Mouse (Mus musculus): Measurements from ENCODE around the gene Rassf4. TPM values are rescaled to one million over a fixed set of nuclear protein-coding genes. Genes with fewer than 3 reads are reported as not detected.
"Not testable (repeated sequence)": the region's sequence is repeated elsewhere in the genome, so short reads cannot be mapped to it uniquely, and the experiment has no call there.

Gene Rassf4
- polyA plus RNA-seq, 1 experiment from 2014 or later = 6.2 TPM

DNA sequence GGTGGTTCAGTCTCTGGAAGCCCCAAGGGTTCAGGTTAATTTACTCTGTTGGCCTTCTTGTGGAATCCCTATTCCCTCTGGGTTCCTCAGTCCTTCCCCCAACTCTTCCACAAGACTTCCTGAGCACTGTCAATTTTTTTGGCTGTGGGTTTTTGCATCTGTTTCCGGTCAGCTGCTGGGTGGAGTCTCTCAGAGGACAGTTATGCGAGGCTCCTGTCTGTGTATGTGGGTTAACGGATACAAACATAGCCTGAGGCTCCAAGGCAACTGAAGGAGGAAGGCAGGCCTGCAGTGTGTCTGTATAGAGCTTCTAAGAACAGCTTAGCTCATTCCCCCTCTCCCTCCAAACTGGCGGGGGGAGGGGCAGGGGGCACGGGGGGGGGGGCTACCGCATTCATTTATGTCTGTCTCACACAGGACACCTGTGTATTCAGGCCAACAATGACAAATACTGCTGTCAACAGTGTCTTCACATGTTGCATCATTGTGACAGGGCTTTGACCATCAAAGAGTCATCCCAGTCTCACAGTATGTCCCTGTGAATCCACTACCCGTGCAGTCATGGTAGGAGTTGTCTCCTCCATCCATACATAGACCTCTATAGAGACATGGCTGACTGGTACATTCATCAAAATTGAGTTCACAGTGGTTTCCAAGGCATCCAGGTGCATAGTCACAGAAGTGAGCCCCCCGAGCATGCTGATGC lies 52.3 kb downstream of the Rassf4 start:
- H3K27ac ChIP-seq (ENCODE audit: low read length) = no peak overlapping the region
- H3K4me3 ChIP-seq (ENCODE audit: low read length) = no peak overlapping the region
- 58% methylated on average over 7 of the region's 8 CpGs for WGBS
- no peaks in the 10 kb centered on the region for H3K27me3 ChIP-seq (ENCODE audit: control insufficient read depth, insufficient read depth, low read length)
- peaks cover 12% of the 10 kb centered on the region for H3K36me3 ChIP-seq (ENCODE audit: control insufficient read depth, insufficient read depth)
- no peak overlapping the region for H3K9ac ChIP-seq (ENCODE audit: low read length)
- ATAC-seq (replicated peaks; ENCODE audit: extremely low read depth, insufficient read depth, low FRiP score) = no peak
- H3K4me2 ChIP-seq (ENCODE audit: low read depth, low read length) = no peak overlapping the region
- H3K9me3 ChIP-seq (replicated peaks; ENCODE audit: control insufficient read depth, low read length) = no peaks in the 10 kb centered on the region
- H3K4me1 ChIP-seq (ENCODE audit: control insufficient read depth, insufficient read depth, low read length) = no peaks in the 10 kb centered on the region

GRCm38 (mm10) chr6:116618073-116618472 lies 55.7 kb downstream of the Rassf4 start:
- Histone ChIP-seq H3K4me1 (ENCODE audit: control insufficient read depth, insufficient read depth, low read length) (no peaks in the 10 kb centered on the region), H3K4me3 (ENCODE audit: low read length) (no peak overlapping the region), H3K9me3 (replicated peaks; ENCODE audit: control insufficient read depth, low read length) (no peaks in the 10 kb centered on the region), H3K36me3 (ENCODE audit: control insufficient read depth, insufficient read depth) (no peaks in the 10 kb centered on the region), H3K27ac (ENCODE audit: low read length) (no peak overlapping the region), H3K4me2 (ENCODE audit: low read depth, low read length) (no peak overlapping the region), H3K27me3 (ENCODE audit: control insufficient read depth, insufficient read depth, low read length) (no peaks in the 10 kb centered on the region), H3K9ac (ENCODE audit: low read length) (no peak overlapping the region)
- no peak for ATAC-seq (replicated peaks; ENCODE audit: extremely low read depth, insufficient read depth, low FRiP score)

DNA sequence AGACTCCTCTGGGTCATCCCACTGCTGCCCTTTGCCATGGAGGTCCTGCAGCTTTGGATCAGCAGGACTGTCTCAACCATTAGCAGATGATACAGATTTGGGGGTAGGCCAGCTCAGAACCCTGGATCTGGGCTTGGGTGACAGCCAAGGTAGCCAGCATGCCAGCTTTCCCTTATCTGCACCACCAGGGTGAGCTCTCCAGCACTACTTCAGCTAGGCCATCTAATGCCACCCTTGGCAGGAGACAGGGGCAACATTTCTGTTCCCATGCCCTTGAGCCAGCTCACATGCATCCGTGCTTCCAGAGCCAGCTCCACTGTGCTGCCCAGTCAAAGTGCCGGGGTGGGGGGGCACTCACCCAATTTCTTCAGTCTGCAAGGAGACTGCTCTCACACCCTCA lies 58.0 kb downstream of the Rassf4 start:
- Histone ChIP-seq H3K9me3 (replicated peaks; ENCODE audit: control insufficient read depth, low read length) (no peaks in the 10 kb centered on the region), H3K4me1 (ENCODE audit: control insufficient read depth, insufficient read depth, low read length) (no peaks in the 10 kb centered on the region), H3K27ac (ENCODE audit: low read length) (no peak overlapping the region), H3K27me3 (ENCODE audit: control insufficient read depth, insufficient read depth, low read length) (no peaks in the 10 kb centered on the region), H3K36me3 (ENCODE audit: control insufficient read depth, insufficient read depth) (no peaks in the 10 kb centered on the region), H3K4me3 (ENCODE audit: low read length) (no peak overlapping the region), H3K4me2 (ENCODE audit: low read depth, low read length) (no peak overlapping the region), H3K9ac (ENCODE audit: low read length) (no peak overlapping the region)
- no peak for ATAC-seq (replicated peaks; ENCODE audit: extremely low read depth, insufficient read depth, low FRiP score)
- WGBS = 71% methylated on average over 2 of the region's 2 CpGs

DNA sequence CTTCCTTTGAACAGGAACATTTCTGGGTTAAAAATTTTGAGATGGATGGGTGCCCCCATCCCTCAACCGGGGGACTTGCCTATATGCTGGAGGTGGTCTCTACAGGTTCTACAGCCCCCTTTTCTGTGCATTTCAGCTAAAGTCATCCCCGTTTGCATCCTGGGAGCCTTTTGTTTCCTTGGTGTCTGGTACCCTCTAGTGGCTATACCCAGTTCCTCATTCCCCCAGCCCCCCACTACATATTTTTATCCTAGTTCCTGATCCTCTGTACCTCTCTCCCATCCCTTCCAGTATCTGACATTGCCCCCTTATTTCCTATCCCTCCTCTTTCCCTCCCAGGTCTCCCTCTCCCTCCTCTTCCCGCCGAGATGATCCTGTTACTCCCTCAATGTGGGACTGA lies 66.5 kb downstream of the Rassf4 start:
- Histone ChIP-seq H3K4me2 (ENCODE audit: low read depth, low read length) (no peak overlapping the region), H3K4me3 (ENCODE audit: low read length) (no peak overlapping the region), H3K9ac (ENCODE audit: low read length) (no peak overlapping the region), H3K27ac (ENCODE audit: low read length) (no peak overlapping the region), H3K4me1 (ENCODE audit: control insufficient read depth, insufficient read depth, low read length) (no peaks in the 10 kb centered on the region), H3K36me3 (ENCODE audit: control insufficient read depth, insufficient read depth) (no peaks in the 10 kb centered on the region), H3K27me3 (ENCODE audit: control insufficient read depth, insufficient read depth, low read length) (no peaks in the 10 kb centered on the region), H3K9me3 (replicated peaks; ENCODE audit: control insufficient read depth, low read length) (no peaks in the 10 kb centered on the region)
- no peak for ATAC-seq (replicated peaks; ENCODE audit: extremely low read depth, insufficient read depth, low FRiP score)
- WGBS = 37% methylated on average over 4 of the region's 4 CpGs

DNA sequence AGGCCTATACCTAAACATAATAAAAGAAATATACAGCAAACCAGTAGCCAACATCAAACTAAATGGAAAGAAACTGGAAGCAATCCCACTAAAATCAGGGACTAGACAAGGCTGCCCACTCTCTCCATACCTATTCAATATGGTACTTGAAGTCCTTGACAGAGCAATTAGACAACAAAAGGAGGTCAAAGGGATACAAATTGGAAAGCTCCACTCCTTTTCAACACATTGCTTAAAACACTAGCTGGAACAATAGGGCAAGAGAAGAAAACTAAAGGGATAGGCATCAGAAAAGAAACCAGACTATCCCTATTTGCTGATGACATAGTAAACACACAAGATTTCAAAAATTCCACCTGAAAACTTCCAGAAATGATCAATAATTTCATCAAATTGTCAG lies 72.8 kb downstream of the Rassf4 start:
- H3K4me2 ChIP-seq (ENCODE audit: low read depth, low read length); H3K9me3 ChIP-seq (replicated peaks; ENCODE audit: control insufficient read depth, low read length); H3K36me3 ChIP-seq (ENCODE audit: control insufficient read depth, insufficient read depth); H3K4me1 ChIP-seq (ENCODE audit: control insufficient read depth, insufficient read depth, low read length); H3K9ac ChIP-seq (ENCODE audit: low read length); H3K27me3 ChIP-seq (ENCODE audit: control insufficient read depth, insufficient read depth, low read length); ATAC-seq (replicated peaks; ENCODE audit: extremely low read depth, insufficient read depth, low FRiP score); H3K4me3 ChIP-seq (ENCODE audit: low read length); H3K27ac ChIP-seq (ENCODE audit: low read length): not testable (repeated sequence)

DNA sequence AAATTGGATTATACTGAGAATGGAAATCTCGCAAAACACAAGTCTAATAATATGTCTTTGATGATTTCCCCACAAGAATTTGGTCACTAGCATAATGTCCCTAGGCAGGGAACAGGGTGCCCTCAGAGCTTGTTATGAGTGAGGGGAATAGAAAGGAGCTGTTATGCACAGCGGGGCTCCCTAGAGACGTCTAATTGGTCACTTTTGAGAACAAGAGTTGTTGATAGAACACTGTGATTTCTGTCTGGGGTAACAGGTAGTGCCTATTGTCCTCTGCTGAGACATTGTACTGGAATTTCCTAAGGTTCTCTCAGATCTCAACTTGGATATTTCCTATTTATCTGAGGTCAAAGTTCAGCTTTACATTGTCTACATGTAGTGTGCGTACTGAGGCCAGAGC lies 89.7 kb downstream of the Rassf4 start, which contains the start of gene Olfr215:
TSS of gene Olfr215 (minus strand) at position 101 of the 400 bp plus-strand sequence.
- no peak within 1 kb of the TSS for H3K27ac ChIP-seq (ENCODE audit: low read length)
- 71% methylated on average over 4 of the region's 4 CpGs for WGBS
- H3K4me3 ChIP-seq (ENCODE audit: low read length) = no peak within 1 kb of the TSS
- H3K9me3 ChIP-seq (replicated peaks; ENCODE audit: control insufficient read depth, low read length) = no peaks in the 10 kb centered on the region
- ATAC-seq (replicated peaks; ENCODE audit: extremely low read depth, insufficient read depth, low FRiP score) = no peak
- H3K27me3 ChIP-seq (ENCODE audit: control insufficient read depth, insufficient read depth, low read length) = no peaks in the 10 kb centered on the region
- no peak within 1 kb of the TSS for H3K9ac ChIP-seq (ENCODE audit: low read length)
- no peaks in the 10 kb centered on the region for H3K36me3 ChIP-seq (ENCODE audit: control insufficient read depth, insufficient read depth)
- H3K4me1 ChIP-seq (ENCODE audit: control insufficient read depth, insufficient read depth, low read length) = no peaks in the 10 kb centered on the region
- H3K4me2 ChIP-seq (ENCODE audit: low read depth, low read length) = no peak within 1 kb of the TSS

Small RNAs within 50 kb of the gene (microRNA-seq; reads per million reads assigned to microRNA genes)
- gene Mir7043 = not detected

Other genes starting within 250 kb of the Rassf4 start
- 2.7 and 2.9 TPM in 2 replicates for gene Alox5, start 212.8 kb downstream of the Rassf4 start, polyA plus RNA-seq (2015; fragmentation: Nextera tagmentation; extraction: Ambion mirVana)
- gene Olfr211, start 184.9 kb downstream of the Rassf4 start, polyA plus RNA-seq (2015; fragmentation: Nextera tagmentation; extraction: Ambion mirVana) = not detected in 2 replicates
- not detected in 2 replicates for gene Olfr212, start 167.4 kb downstream of the Rassf4 start, polyA plus RNA-seq (2015; fragmentation: Nextera tagmentation; extraction: Ambion mirVana)
- not detected in 2 replicates for gene Olfr213, start 135.5 kb downstream of the Rassf4 start, polyA plus RNA-seq (2015; fragmentation: Nextera tagmentation; extraction: Ambion mirVana)
- 0.45 and 2.3 TPM in 2 replicates for gene Gm5580, start 122.8 kb downstream of the Rassf4 start, polyA plus RNA-seq (2015; fragmentation: Nextera tagmentation; extraction: Ambion mirVana)
- gene Olfr214, start 119.7 kb downstream of the Rassf4 start, polyA plus RNA-seq (2015; fragmentation: Nextera tagmentation; extraction: Ambion mirVana) = not detected in 2 replicates
- not detected in 2 replicates for gene Olfr215, start 89.8 kb downstream of the Rassf4 start, polyA plus RNA-seq (2015; fragmentation: Nextera tagmentation; extraction: Ambion mirVana)
- gene Zfp422, start 45.0 kb downstream of the Rassf4 start, polyA plus RNA-seq (2015; fragmentation: Nextera tagmentation; extraction: Ambion mirVana) = 78.8 and 89.8 TPM in 2 replicates
- gene Depp1, start 23.3 kb downstream of the Rassf4 start, polyA plus RNA-seq (2015; fragmentation: Nextera tagmentation; extraction: Ambion mirVana) = 65.7 and 68.9 TPM in 2 replicates
- gene Tmem72, start 43.0 kb upstream of the Rassf4 start, polyA plus RNA-seq (2015; fragmentation: Nextera tagmentation; extraction: Ambion mirVana) = 0.03 and 0.06 TPM in 2 replicates